Comparison of ENCODE assay signal across 10 mouse cellular contexts in genomic region chr9:79270256-79270655, GRCm38 (mm10).
DNase-seq lines count a peak whose midpoint lies in the region; ATAC-seq lines count a peak whose summit lies in the region.
"Had no signal": no experiment of that assay in that cellular context is flagged by ENCODE, and none has a peak within 500 bp of the region (broad histone marks: within the 10 kb centered on the region; RNA-seq: fewer than 3 reads in every experiment).

No protein-coding gene starts in this region.

- H3K4me1 ChIP-seq in forebrain, embryonic 13.5 days = no peaks in the 10 kb centered on the region
- H3K4me1 ChIP-seq in forebrain, embryonic 12.5 days = no peaks in the 10 kb centered on the region
- H3K4me1 ChIP-seq: neural tube, embryonic 12.5 days had no signal

- no peak overlapping the region for H3K4me3 ChIP-seq in forebrain, embryonic 13.5 days
- no peak overlapping the region for H3K4me3 ChIP-seq in forebrain, embryonic 12.5 days (replicated peaks)
- H3K4me3 ChIP-seq: limb, embryonic 13.5 days; neural tube, embryonic 12.5 days had no signal

- H3K27me3 ChIP-seq in forebrain, embryonic 13.5 days = no peaks in the 10 kb centered on the region
- H3K27me3 ChIP-seq in forebrain, embryonic 12.5 days = no peaks in the 10 kb centered on the region
- H3K27me3 ChIP-seq: limb, embryonic 13.5 days; neural tube, embryonic 12.5 days had no signal

- H3K36me3 ChIP-seq in forebrain, embryonic 13.5 days (ENCODE audit: poor library complexity, severe bottlenecking) = no peaks in the 10 kb centered on the region
- H3K36me3 ChIP-seq in forebrain, embryonic 12.5 days (replicated peaks) = no peaks in the 10 kb centered on the region
- H3K36me3 ChIP-seq: limb, embryonic 13.5 days; neural tube, embryonic 12.5 days had no signal

- ATAC-seq in forebrain, embryonic 13.5 days = peak; percentile 81
- no peak for ATAC-seq in forebrain, embryonic 12.5 days (ENCODE audit: low FRiP score)

- no peak overlapping the region for H3K4me2 ChIP-seq in forebrain, embryonic 13.5 days
- H3K4me2 ChIP-seq in forebrain, embryonic 12.5 days = no peak overlapping the region
- H3K4me2 ChIP-seq: limb, embryonic 13.5 days; neural tube, embryonic 12.5 days had no signal

- no peak overlapping the region for H3K9ac ChIP-seq in forebrain, embryonic 13.5 days
- no peak overlapping the region for H3K9ac ChIP-seq in forebrain, embryonic 12.5 days
- H3K9ac ChIP-seq: limb, embryonic 13.5 days; neural tube, embryonic 12.5 days had no signal

- peak; percentile 82 for DNase-seq in left cerebral cortex, postnatal 4 days
- DNase-seq in left cerebral cortex, adult 8-10 months (ENCODE audit: low spot score in 2 of 2) = no peak
- peak; percentile 84 for DNase-seq in cerebellum, adult 9-10 months
- peak; percentile 22 to 32 for DNase-seq in heart, postnatal 36 days
- no peak for DNase-seq in spleen, postnatal 10 days (ENCODE audit: low spot score in 2 of 2)
- no peak for DNase-seq in kidney, adult 18-20 months

- 68% methylated on average over 2 of the region's 2 CpGs for WGBS in forebrain, embryonic 13.5 days
- WGBS in forebrain, embryonic 12.5 days = 71% methylated on average over 2 of the region's 2 CpGs

- H3K9me3 ChIP-seq in forebrain, embryonic 13.5 days (replicated peaks) = no peaks in the 10 kb centered on the region
- no peaks in the 10 kb centered on the region for H3K9me3 ChIP-seq in forebrain, embryonic 12.5 days
- H3K9me3 ChIP-seq: limb, embryonic 13.5 days; neural tube, embryonic 12.5 days had no signal

- intact Hi-C loops in left cerebral cortex, postnatal 4 days (cut with DNase I) = no loop called here
- intact Hi-C loops in heart, postnatal 36 days (cut with DNase I) = no loop called here

- H3K27ac ChIP-seq in forebrain, embryonic 13.5 days = no peak overlapping the region
- H3K27ac ChIP-seq in forebrain, embryonic 12.5 days = no peak overlapping the region
- H3K27ac ChIP-seq: limb, embryonic 13.5 days; neural tube, embryonic 12.5 days had no signal

Comparison
In these comparisons a context has a peak if more than half of its experiments do, and no peak if none do; other contexts are left out.
1. DNase-seq: peak in left cerebral cortex, postnatal 4 days (single experiment), cerebellum, adult 9-10 months (single experiment) and heart, postnatal 36 days (2 of 2); none in left cerebral cortex, adult 8-10 months (0 of 2), spleen, postnatal 10 days (0 of 2) and kidney, adult 18-20 months (single experiment).